Mouse (Mus musculus): ENCODE results near the gene Rab33a. TPM values are rescaled to one million over a fixed set of nuclear protein-coding genes. Genes with fewer than 3 reads are reported as not detected.

Rab33a gene
- polyA plus RNA-seq, 1 experiment from 2014 or later, result 0.33 TPM

GRCm38 (mm10) chrX:48521651-48522050 is 2.6 kb downstream of the Rab33a start:
- Histone ChIP-seq H3K27ac (ENCODE audit: low read length) (no peak overlapping the region), H3K9ac (ENCODE audit: low read depth, low read length) (no peak overlapping the region), H3K4me1 (ENCODE audit: control insufficient read depth, low read depth, low read length) (no peaks in the 10 kb centered on the region), H3K27me3 (ENCODE audit: control insufficient read depth, insufficient read depth, low read depth, low read length) (peaks cover 13% of the 10 kb centered on the region), H3K4me2 (ENCODE audit: low read depth, low read length) (no peak overlapping the region), H3K4me3 (ENCODE audit: low read depth, low read length) (no peak overlapping the region), H3K9me3 (replicated peaks; ENCODE audit: control insufficient read depth, low read length) (no peaks in the 10 kb centered on the region), H3K36me3 (ENCODE audit: control insufficient read depth, insufficient read depth) (no peaks in the 10 kb centered on the region)
- WGBS (ENCODE audit: insufficient replicate concordance), result 45% methylated on average over 3 of the region's 3 CpGs
- ATAC-seq (ENCODE audit: low read depth), result no peak

- no peaks in the 10 kb centered on the region for H3K9me3 ChIP-seq (replicated peaks; ENCODE audit: control insufficient read depth, low read length)
- WGBS (ENCODE audit: insufficient replicate concordance), result 47% methylated on average over 3 of the region's 3 CpGs
- H3K4me3 ChIP-seq (ENCODE audit: low read depth, low read length), result no peak overlapping the region
- no peak overlapping the region for H3K9ac ChIP-seq (ENCODE audit: low read depth, low read length)
- peaks cover 13% of the 10 kb centered on the region for H3K27me3 ChIP-seq (ENCODE audit: control insufficient read depth, insufficient read depth, low read depth, low read length)
- H3K27ac ChIP-seq (ENCODE audit: low read length), result no peak overlapping the region
- no peaks in the 10 kb centered on the region for H3K4me1 ChIP-seq (ENCODE audit: control insufficient read depth, low read depth, low read length)
- H3K36me3 ChIP-seq (ENCODE audit: control insufficient read depth, insufficient read depth), result no peaks in the 10 kb centered on the region
- no peak overlapping the region for H3K4me2 ChIP-seq (ENCODE audit: low read depth, low read length)
- no peak for ATAC-seq (ENCODE audit: low read depth)
Observed at GRCm38 (mm10) chrX:48523512-48523911, 4.4 kb downstream of the Rab33a start.

- H3K27ac ChIP-seq (ENCODE audit: low read length), result no peak overlapping the region
- H3K27me3 ChIP-seq (ENCODE audit: control insufficient read depth, insufficient read depth, low read depth, low read length), result no peaks in the 10 kb centered on the region
- no peak overlapping the region for H3K4me2 ChIP-seq (ENCODE audit: low read depth, low read length)
- H3K9ac ChIP-seq (ENCODE audit: low read depth, low read length), result no peak overlapping the region
- no peaks in the 10 kb centered on the region for H3K9me3 ChIP-seq (replicated peaks; ENCODE audit: control insufficient read depth, low read length)
- H3K4me1 ChIP-seq (ENCODE audit: control insufficient read depth, low read depth, low read length), result no peaks in the 10 kb centered on the region
- no peak overlapping the region for H3K4me3 ChIP-seq (ENCODE audit: low read depth, low read length)
- H3K36me3 ChIP-seq (ENCODE audit: control insufficient read depth, insufficient read depth), result no peaks in the 10 kb centered on the region
- no peak for ATAC-seq (ENCODE audit: low read depth)
- WGBS (ENCODE audit: insufficient replicate concordance), result 46% methylated on average over 1 of the region's 1 CpGs
Observed at GRCm38 (mm10) chrX:48525332-48525731, 6.2 kb downstream of the Rab33a start.

GRCm38 (mm10) chrX:48525866-48526265 is 6.8 kb downstream of the Rab33a start:
- Histone ChIP-seq H3K4me3 (ENCODE audit: low read depth, low read length) (no peak overlapping the region), H3K27ac (ENCODE audit: low read length) (no peak overlapping the region), H3K36me3 (ENCODE audit: control insufficient read depth, insufficient read depth) (no peaks in the 10 kb centered on the region), H3K4me1 (ENCODE audit: control insufficient read depth, low read depth, low read length) (no peaks in the 10 kb centered on the region), H3K9ac (ENCODE audit: low read depth, low read length) (no peak overlapping the region), H3K9me3 (replicated peaks; ENCODE audit: control insufficient read depth, low read length) (no peaks in the 10 kb centered on the region), H3K27me3 (ENCODE audit: control insufficient read depth, insufficient read depth, low read depth, low read length) (no peaks in the 10 kb centered on the region), H3K4me2 (ENCODE audit: low read depth, low read length) (no peak overlapping the region)
- WGBS (ENCODE audit: insufficient replicate concordance), result 57% methylated on average over 8 of the region's 8 CpGs
- ATAC-seq (ENCODE audit: low read depth), result no peak

- Histone ChIP-seq H3K9me3 (replicated peaks; ENCODE audit: control insufficient read depth, low read length) (no peaks in the 10 kb centered on the region), H3K36me3 (ENCODE audit: control insufficient read depth, insufficient read depth) (no peaks in the 10 kb centered on the region), H3K27ac (ENCODE audit: low read length) (no peak overlapping the region), H3K4me1 (ENCODE audit: control insufficient read depth, low read depth, low read length) (no peaks in the 10 kb centered on the region), H3K4me3 (ENCODE audit: low read depth, low read length) (no peak overlapping the region), H3K4me2 (ENCODE audit: low read depth, low read length) (no peak overlapping the region), H3K9ac (ENCODE audit: low read depth, low read length) (no peak overlapping the region), H3K27me3 (ENCODE audit: control insufficient read depth, insufficient read depth, low read depth, low read length) (no peaks in the 10 kb centered on the region)
- WGBS (ENCODE audit: insufficient replicate concordance), result 36% methylated on average over 3 of the region's 3 CpGs
- ATAC-seq (ENCODE audit: low read depth), result no peak
Observed at GRCm38 (mm10) chrX:48526435-48526834, 7.3 kb downstream of the Rab33a start.

- Histone ChIP-seq H3K9ac (ENCODE audit: low read depth, low read length) (no peak overlapping the region), H3K27me3 (ENCODE audit: control insufficient read depth, insufficient read depth, low read depth, low read length) (no peaks in the 10 kb centered on the region), H3K27ac (ENCODE audit: low read length) (no peak overlapping the region), H3K36me3 (ENCODE audit: control insufficient read depth, insufficient read depth) (no peaks in the 10 kb centered on the region), H3K9me3 (replicated peaks; ENCODE audit: control insufficient read depth, low read length) (no peaks in the 10 kb centered on the region), H3K4me3 (ENCODE audit: low read depth, low read length) (no peak overlapping the region), H3K4me2 (ENCODE audit: low read depth, low read length) (no peak overlapping the region), H3K4me1 (ENCODE audit: control insufficient read depth, low read depth, low read length) (no peaks in the 10 kb centered on the region)
- WGBS (ENCODE audit: insufficient replicate concordance), result 31% methylated on average over 3 of the region's 3 CpGs
- no peak for ATAC-seq (ENCODE audit: low read depth)
Observed at GRCm38 (mm10) chrX:48532175-48532574, 13.1 kb downstream of the Rab33a start.

Other genes starting within 250 kb of the Rab33a start
- 2.7 and 3.2 TPM in 2 replicates for gene Bcorl1, start 177.9 kb upstream of the Rab33a start, polyA plus RNA-seq (2015; fragmentation: Nextera tagmentation; extraction: Ambion mirVana)
- gene Elf4, start 56.2 kb upstream of the Rab33a start, polyA plus RNA-seq (2015; fragmentation: Nextera tagmentation; extraction: Ambion mirVana), result 1.9 and 2.8 TPM in 2 replicates
- 62.8 and 63.9 TPM in 2 replicates for gene Aifm1, start 5.7 kb upstream of the Rab33a start, polyA plus RNA-seq (2015; fragmentation: Nextera tagmentation; extraction: Ambion mirVana)
- 1.8 and 2.2 TPM in 2 replicates for gene Zfp280c, start 75.2 kb downstream of the Rab33a start, polyA plus RNA-seq (2015; fragmentation: Nextera tagmentation; extraction: Ambion mirVana)
- gene Slc25a14, start 104.1 kb downstream of the Rab33a start, polyA plus RNA-seq (2015; fragmentation: Nextera tagmentation; extraction: Ambion mirVana), result 3.2 and 3.6 TPM in 2 replicates
- gene Gpr119, start 155.2 kb downstream of the Rab33a start, polyA plus RNA-seq (2015; fragmentation: Nextera tagmentation; extraction: Ambion mirVana), result not detected in 2 replicates
- gene Rbmx2, start 175.7 kb downstream of the Rab33a start, polyA plus RNA-seq (2015; fragmentation: Nextera tagmentation; extraction: Ambion mirVana), result 10.0 and 11.1 TPM in 2 replicates

Data from liver, embryonic 16.5 days (tissue).